Mouse (Mus musculus): ENCODE measurements around the gene Ndufa4l2.

The Ndufa4l2 gene

GRCm38 (mm10) chr10:127509837-127510701, 4.7 kb upstream of the Ndufa4l2 start:
- DNase-seq, result peak; percentile 56

- DNase-seq, result peak; percentile 45
Observed at GRCm38 (mm10) chr10:127510895-127511617, 3.7 kb upstream of the Ndufa4l2 start.

GRCm38 (mm10) chr10:127511634-127512306, 3.0 kb upstream of the Ndufa4l2 start:
- DNase-seq, result peak; percentile 79

- no peak for DNase-seq
Observed at GRCm38 (mm10) chr10:127512307-127512666, 2.5 kb upstream of the Ndufa4l2 start.

GRCm38 (mm10) chr10:127512813-127513212, 2.0 kb upstream of the Ndufa4l2 start:
- DNase-seq, result peak; percentile 93

- DNase-seq, result peak; percentile 65
Observed at GRCm38 (mm10) chr10:127513501-127514091, 1.2 kb upstream of the Ndufa4l2 start.

- no peak for DNase-seq
Observed at GRCm38 (mm10) chr10:127514111-127514698, 562 bp upstream of the Ndufa4l2 start.

GRCm38 (mm10) chr10:127515271-127515982, 660 bp downstream of the Ndufa4l2 start:
- DNase-seq, result peak; percentile 65

GRCm38 (mm10) chr10:127515983-127516459, 1.3 kb downstream of the Ndufa4l2 start:
- no peak for DNase-seq

- peak; percentile 73 for DNase-seq
Observed at GRCm38 (mm10) chr10:127516576-127517260, 2.0 kb downstream of the Ndufa4l2 start.

- DNase-seq, result no peak
Observed at GRCm38 (mm10) chr10:127517941-127518340, 3.2 kb downstream of the Ndufa4l2 start.

GRCm38 (mm10) chr10:127519041-127519701, 4.4 kb downstream of the Ndufa4l2 start:
- no peak for DNase-seq

GRCm38 (mm10) chr10:127519903-127520713, 5.3 kb downstream of the Ndufa4l2 start:
- no peak for DNase-seq

- no peak for DNase-seq
Observed at GRCm38 (mm10) chr10:127520714-127521357, 6.1 kb downstream of the Ndufa4l2 start.

- peak; percentile 41 for DNase-seq
Observed at GRCm38 (mm10) chr10:127521611-127522080, 6.9 kb downstream of the Ndufa4l2 start.

GRCm38 (mm10) chr10:127522088-127522581, 7.4 kb downstream of the Ndufa4l2 start, which contains the start of gene Shmt2:
Gene Shmt2 (minus strand): TSS chr10:127522444.
- DNase-seq, result peak; percentile 96

- DNase-seq, result peak; percentile 43
Observed at GRCm38 (mm10) chr10:127524646-127525255, 10.0 kb downstream of the Ndufa4l2 start.

GRCm38 (mm10) chr10:127526048-127526447, 11.3 kb downstream of the Ndufa4l2 start:
- no peak for DNase-seq
